Mouse (Mus musculus) limb, embryonic 15.5 days (tissue): Measurements from ENCODE around the gene Sgcg. TPM values are rescaled to one million over a fixed set of nuclear protein-coding genes. Genes with fewer than 3 reads are reported as not detected.
A peak's percentile ranks its signal among the peaks of the same experiment; 100 is the strongest.

Experiments
- ATAC-seq: fragments of 200-750 bp; cut with Nextera tagmentation; 2 replicates; pipeline ENCODE4 v1.8.0; 2017; ENCODE audit warnings: low read depth, moderate TSS enrichment; ENCODE audit not compliant: insufficient number of reproducible peaks, low FRiP score, low TSS enrichment
- H3K27ac ChIP-seq: fragments of 300-500 bp; sonication (generic); 2 replicates; pipeline ENCODE4 v1.5.1; 2015; ENCODE audit warnings: moderate library complexity, mild to moderate bottlenecking, inconsistent platforms
- H3K27me3 ChIP-seq: fragments of 300-500 bp; sonication (generic); 2 replicates; pipeline ENCODE4 v1.6.1; 2015; ENCODE audit warnings: inconsistent platforms
- H3K36me3 ChIP-seq: fragments of 300-500 bp; sonication (generic); 2 replicates; pipeline ENCODE4 v1.6.1; 2015; ENCODE audit warnings: inconsistent platforms
- H3K4me1 ChIP-seq: fragments of 300-500 bp; sonication (generic); 2 replicates; pipeline ENCODE4 v1.6.1; 2015; ENCODE audit warnings: inconsistent platforms
- H3K4me2 ChIP-seq: fragments of 300-500 bp; sonication (generic); 2 replicates; pipeline ENCODE4 v1.6.1; 2015; ENCODE audit warnings: mild to moderate bottlenecking, inconsistent platforms
- H3K4me3 ChIP-seq: fragments of 300-500 bp; sonication (generic); 2 replicates; pipeline ENCODE4 v1.5.1; 2015; ENCODE audit warnings: mild to moderate bottlenecking, inconsistent platforms
- H3K9ac ChIP-seq: fragments of 300-500 bp; sonication (generic); 2 replicates; pipeline ENCODE4 v1.6.1; 2015; ENCODE audit warnings: inconsistent platforms
- H3K9me3 ChIP-seq: fragments of 300-500 bp; sonication (generic); 2 replicates; pipeline ENCODE4 v1.6.1; 2016; ENCODE audit warnings: inconsistent platforms
- WGBS: fragments of 180-500 bp; shearing (Covaris S2); methylation state at CpG from one replicate; pipeline ENCODE4 v1.1.7; 2015; 5-methylcytosine and 5-hydroxymethylcytosine counted together
- polyA plus RNA-seq: library from polyadenylated mRNA; unstranded; fragments of >200 nt; fragmentation: Nextera tagmentation; extraction: Ambion mirVana; gene quantifications from 2 replicates; pipeline ENCODE4 v1.2.1, GENCODE M21; 2015

Gene Sgcg
- 9.3 and 23.0 TPM in 2 replicates for polyA plus RNA-seq

DNA sequence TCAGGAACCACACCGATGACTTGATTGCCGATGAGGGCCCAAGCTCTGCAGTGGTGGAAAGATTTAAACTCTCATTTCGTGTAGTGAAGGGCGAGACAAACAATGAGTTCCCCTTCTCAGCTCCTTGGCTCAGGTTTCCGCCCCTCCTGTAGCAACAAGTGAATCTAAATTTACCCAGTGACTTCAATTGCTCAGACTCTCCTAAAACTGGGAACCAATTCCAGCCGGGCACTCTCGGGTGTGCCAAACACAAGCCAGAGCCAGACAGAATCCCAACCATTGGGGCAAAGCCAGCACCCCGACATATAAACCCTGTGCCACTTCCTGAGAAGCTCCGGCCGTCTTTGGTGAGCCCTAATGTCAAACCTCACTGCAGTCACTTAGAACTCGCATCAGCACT is at the start of gene Sgcg:
Gene Sgcg, minus strand, starts transcription at position 139 of the 400 bp plus-strand sequence.
- Histone ChIP-seq H3K36me3 (no peaks in the 10 kb centered on the region), H3K9me3 (no peaks in the 10 kb centered on the region), H3K9ac (no peak within 1 kb of the TSS), H3K4me1 (no peaks in the 10 kb centered on the region; the same call in 1 of the 2 replicates), H3K27me3 (no peaks in the 10 kb centered on the region), H3K4me3 (no peak within 1 kb of the TSS), H3K4me2 (no peak within 1 kb of the TSS), H3K27ac (no peak within 1 kb of the TSS)
- no peak for ATAC-seq
- 34% methylated on average over 11 of the region's 11 CpGs for WGBS

DNA sequence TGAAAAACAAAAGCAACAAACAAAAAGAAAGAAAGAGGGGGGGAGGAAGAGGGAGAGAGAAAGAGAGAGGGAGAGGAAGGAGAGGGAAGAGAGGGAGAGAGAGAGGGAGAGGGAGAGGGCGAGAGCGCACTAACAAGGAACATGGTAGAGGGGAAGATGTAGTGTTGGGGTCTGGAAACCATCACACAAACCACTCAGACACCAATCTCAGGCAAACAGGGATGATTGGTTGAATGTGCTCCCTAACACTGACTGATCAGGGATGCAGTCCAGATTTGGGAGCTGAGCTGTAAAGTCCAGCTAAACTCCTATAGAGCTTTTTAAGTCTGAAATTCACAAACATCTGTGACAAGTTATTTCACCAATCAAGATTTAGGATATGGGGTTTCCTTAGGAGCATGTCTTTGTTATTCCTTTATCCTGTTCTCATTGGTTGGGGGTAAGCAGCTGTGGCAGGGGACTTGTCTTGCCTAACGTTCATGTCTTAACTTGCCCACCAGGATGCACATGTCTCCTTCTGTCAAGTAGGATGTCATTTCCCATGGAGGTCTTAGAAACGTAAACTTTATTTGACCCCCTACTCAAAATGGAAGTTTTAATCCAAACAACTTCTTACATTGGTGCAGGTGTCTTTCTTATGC is 45.8 kb upstream of the Sgcg start:
- ATAC-seq, result no peak
- no peaks in the 10 kb centered on the region; the same call in 1 of the 2 replicates for H3K4me1 ChIP-seq
- H3K4me3 ChIP-seq, result no peak overlapping the region
- H3K27ac ChIP-seq, result no peak overlapping the region
- no peak overlapping the region for H3K9ac ChIP-seq
- no peaks in the 10 kb centered on the region for H3K27me3 ChIP-seq
- H3K36me3 ChIP-seq, result no peaks in the 10 kb centered on the region
- H3K4me2 ChIP-seq, result no peak overlapping the region
- 58% methylated on average over 4 of the region's 4 CpGs for WGBS
- H3K9me3 ChIP-seq, result no peaks in the 10 kb centered on the region

DNA sequence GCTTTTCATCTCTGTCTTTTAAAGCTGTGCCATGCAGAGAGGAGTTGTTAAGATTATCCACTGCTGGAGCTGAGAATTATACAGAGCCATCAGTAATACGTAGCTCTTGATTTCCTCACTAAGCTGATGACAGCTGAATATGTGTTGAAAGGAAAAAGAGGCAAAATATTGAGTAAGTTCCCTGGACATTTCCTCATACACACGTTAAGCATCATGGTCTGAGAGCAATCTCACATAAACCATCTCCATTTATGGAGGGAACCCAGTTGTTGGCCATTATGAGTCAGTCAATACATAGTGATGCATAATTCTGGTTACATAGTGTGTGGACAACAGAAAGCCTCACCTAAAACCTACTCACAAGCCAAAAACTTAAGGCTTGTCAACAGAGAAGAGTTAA is 44.1 kb upstream of the Sgcg start:
- no peak overlapping the region for H3K4me3 ChIP-seq
- WGBS, result 70% methylated on average over 2 of the region's 2 CpGs
- H3K27me3 ChIP-seq, result no peaks in the 10 kb centered on the region
- no peaks in the 10 kb centered on the region for H3K36me3 ChIP-seq
- no peaks in the 10 kb centered on the region; the same call in 1 of the 2 replicates for H3K4me1 ChIP-seq
- no peak overlapping the region for H3K4me2 ChIP-seq
- no peaks in the 10 kb centered on the region for H3K9me3 ChIP-seq
- no peak overlapping the region for H3K9ac ChIP-seq
- no peak overlapping the region for H3K27ac ChIP-seq
- no peak for ATAC-seq

DNA sequence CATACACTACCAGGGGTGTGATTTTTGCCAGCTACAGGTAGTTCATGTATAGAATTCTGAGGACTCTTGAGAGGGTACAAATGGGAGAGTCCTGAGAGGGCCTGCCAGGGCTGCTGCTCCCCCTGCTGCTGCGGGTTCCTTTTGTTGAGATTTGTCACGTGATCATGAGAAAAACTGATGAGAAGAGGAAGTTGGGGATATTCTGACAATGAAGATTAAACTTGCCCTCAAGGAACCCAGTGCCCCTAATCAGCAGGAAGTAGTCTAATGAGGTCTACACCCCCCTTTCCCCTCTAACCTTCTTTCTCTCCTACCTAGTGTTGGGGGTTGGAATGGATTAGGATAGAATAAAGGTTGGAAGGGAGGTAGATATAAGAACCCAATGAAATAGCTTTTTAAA is 43.0 kb upstream of the Sgcg start:
- no peak for ATAC-seq
- no peaks in the 10 kb centered on the region for H3K36me3 ChIP-seq
- WGBS, result 47% methylated on average over 2 of the region's 2 CpGs
- no peak overlapping the region for H3K4me3 ChIP-seq
- no peaks in the 10 kb centered on the region; the same call in 1 of the 2 replicates for H3K4me1 ChIP-seq
- no peaks in the 10 kb centered on the region for H3K9me3 ChIP-seq
- no peak overlapping the region for H3K9ac ChIP-seq
- H3K4me2 ChIP-seq, result no peak overlapping the region
- no peak overlapping the region for H3K27ac ChIP-seq
- no peaks in the 10 kb centered on the region for H3K27me3 ChIP-seq

DNA sequence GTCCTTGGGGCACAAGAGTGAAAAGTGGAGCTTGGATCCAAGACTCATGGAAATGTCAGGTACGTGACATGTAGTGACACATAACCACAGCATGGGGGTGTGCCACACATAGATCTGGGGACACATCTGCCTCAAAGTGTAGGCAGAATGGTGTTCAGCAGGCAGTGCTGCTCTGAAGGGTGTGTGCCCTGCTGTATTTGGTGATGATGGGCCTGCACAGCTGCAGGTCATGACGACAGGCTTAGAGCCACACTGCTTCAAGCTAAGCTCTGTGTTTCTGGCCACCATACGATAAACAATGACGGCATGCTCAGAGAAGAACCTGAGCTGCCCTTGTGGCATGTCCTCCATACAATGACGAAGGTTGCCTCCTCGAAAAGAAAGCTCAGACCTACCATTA is 41.5 kb upstream of the Sgcg start:
- Histone ChIP-seq H3K4me3 (no peak overlapping the region), H3K9ac (no peak overlapping the region), H3K4me1 (no peaks in the 10 kb centered on the region; the same call in 1 of the 2 replicates), H3K27me3 (no peaks in the 10 kb centered on the region), H3K27ac (no peak overlapping the region), H3K36me3 (no peaks in the 10 kb centered on the region), H3K4me2 (no peak overlapping the region), H3K9me3 (no peaks in the 10 kb centered on the region)
- WGBS, result 82% methylated on average over 6 of the region's 6 CpGs
- no peak for ATAC-seq

DNA sequence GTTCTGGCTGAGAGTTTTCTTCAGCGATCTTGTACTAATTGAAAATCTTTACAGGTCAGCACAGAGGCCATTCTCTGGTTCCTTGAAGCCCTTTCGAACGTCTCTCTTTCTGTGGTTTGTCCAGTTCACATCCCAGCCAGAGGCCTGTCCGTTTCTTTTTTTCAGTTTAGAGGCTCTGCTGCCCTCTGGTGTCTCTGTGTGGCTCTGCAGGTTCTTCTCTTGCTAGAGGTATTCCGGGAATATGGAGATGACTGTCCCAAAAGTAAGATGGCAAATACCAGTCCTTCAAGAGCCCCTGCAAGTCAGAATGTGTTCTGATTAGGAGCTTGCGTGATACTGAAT is 36.4 kb upstream of the Sgcg start:
- H3K27me3 ChIP-seq, result no peaks in the 10 kb centered on the region
- ATAC-seq, result no peak
- H3K36me3 ChIP-seq, result no peaks in the 10 kb centered on the region
- 0 out of 2 replicates have a peak, but pooled peaks cover 4% of the 10 kb centered on the region for H3K4me1 ChIP-seq
- 19% methylated on average over 6 of the region's 6 CpGs for WGBS
- no peak overlapping the region for H3K27ac ChIP-seq
- no peak overlapping the region for H3K4me2 ChIP-seq
- H3K4me3 ChIP-seq, result peak overlapping the region; percentile 15
- H3K9me3 ChIP-seq, result no peaks in the 10 kb centered on the region
- no peak overlapping the region for H3K9ac ChIP-seq

DNA sequence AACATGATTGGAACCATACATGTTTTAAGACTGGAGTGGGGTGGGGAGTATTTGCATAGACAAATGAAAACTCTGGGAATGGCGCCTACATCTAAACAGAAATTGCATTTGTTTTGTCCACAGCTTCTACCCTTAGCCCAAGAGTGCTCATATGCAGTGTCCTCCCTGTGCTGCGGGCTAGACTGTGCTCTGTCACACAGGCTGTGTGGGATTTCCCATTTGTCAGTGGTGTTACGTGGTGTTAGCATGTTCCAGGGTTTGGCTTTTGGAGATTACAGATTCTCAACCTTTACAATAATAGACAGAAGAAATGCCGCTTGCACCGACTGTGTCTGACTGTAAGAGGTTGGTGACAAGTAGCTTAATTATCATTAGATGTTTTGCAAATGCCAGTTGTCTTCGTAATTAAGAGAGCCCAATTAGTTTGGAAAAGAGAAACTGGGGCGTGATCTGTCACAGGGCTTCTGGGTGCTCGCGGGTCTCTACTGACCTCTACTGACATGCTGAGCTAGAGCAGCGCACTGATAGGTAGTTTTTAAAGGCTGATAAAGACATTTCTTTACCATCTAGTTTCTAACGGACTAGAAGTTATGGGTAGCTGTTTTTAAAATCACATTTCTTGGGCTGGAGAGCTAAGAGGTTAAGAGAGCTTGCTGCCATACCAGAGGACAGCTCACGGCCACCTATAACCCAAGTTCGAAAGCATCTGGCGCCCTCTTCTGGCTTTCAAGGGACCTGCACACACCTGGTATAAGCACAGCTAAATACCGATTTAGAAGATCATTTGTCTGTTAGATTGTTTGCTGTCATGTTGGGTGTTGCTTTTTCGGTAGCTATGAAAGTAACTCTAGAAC is 35.8 kb upstream of the Sgcg start:
- Histone ChIP-seq H3K4me3 (peak overlapping the region; percentile 15), H3K27ac (no peak overlapping the region), H3K9me3 (no peaks in the 10 kb centered on the region), H3K4me1 (0 out of 2 replicates have a peak, but pooled peaks cover 4% of the 10 kb centered on the region), H3K4me2 (no peak overlapping the region), H3K9ac (no peak overlapping the region), H3K36me3 (no peaks in the 10 kb centered on the region), H3K27me3 (no peaks in the 10 kb centered on the region)
- ATAC-seq, result no peak
- WGBS, result 48% methylated on average over 16 of the region's 16 CpGs

DNA sequence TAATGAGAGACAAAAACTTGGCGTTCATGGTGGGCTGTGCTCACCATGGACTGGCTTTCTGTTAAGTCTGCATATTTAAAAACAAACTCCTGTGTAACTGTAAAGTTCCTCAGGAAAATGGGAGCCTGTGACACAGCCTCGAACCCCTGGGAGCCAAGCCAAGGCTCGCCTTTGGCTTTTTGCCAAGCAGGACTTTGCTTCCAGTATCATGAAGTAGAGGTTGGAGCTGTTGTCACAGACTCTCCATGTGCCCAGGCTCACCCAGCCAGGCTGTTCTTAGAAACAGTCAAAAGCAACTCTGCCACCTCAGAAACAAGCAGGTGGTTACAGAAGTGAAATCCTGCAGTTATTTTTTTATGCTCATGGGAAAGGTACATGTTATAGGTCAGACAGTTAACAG is 32.4 kb upstream of the Sgcg start:
- Histone ChIP-seq H3K4me3 (no peak overlapping the region), H3K36me3 (no peaks in the 10 kb centered on the region), H3K27me3 (no peaks in the 10 kb centered on the region), H3K4me2 (no peak overlapping the region), H3K27ac (no peak overlapping the region), H3K9ac (no peak overlapping the region), H3K4me1 (0 out of 2 replicates have a peak, but pooled peaks cover 4% of the 10 kb centered on the region), H3K9me3 (no peaks in the 10 kb centered on the region)
- no peak for ATAC-seq
- 34% methylated on average over 3 of the region's 3 CpGs for WGBS

DNA sequence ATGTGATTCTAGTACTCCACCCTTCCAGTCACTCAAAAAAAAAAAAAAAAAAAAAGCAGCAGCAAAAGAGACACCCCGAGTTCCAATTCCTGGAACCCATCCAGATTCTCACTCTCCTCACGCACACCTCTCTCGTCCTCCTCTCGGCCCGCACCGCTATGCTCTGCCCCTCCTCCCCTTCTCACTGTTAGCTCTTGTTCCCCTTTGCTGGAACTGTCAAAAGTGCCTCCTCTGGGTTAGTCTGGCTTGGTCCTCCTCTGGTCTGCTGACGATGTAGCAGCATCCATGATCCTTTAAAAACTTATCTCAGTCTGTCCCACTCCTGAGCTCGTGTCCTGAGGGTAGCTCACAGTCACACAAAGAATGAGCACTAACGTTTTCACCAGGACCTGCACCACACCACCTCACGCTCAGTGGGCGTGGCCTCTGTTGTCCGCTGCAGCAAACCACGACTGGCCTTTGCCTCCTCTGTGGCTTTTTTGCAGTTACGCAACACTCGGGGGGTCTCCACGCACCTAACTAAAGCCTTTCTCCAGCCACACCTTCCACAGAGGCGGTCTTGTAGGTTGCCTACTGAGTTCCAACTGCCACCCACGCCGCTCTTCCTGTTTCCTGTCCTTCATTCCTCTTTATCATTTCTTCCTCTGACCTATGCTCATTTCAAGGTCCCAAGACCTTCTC is 30.5 kb upstream of the Sgcg start:
- H3K36me3 ChIP-seq, result no peaks in the 10 kb centered on the region
- no peak for ATAC-seq
- H3K9ac ChIP-seq, result no peak overlapping the region
- H3K27me3 ChIP-seq, result no peaks in the 10 kb centered on the region
- no peaks in the 10 kb centered on the region for H3K9me3 ChIP-seq
- no peak overlapping the region for H3K4me3 ChIP-seq
- H3K4me2 ChIP-seq, result no peak overlapping the region
- WGBS, result 57% methylated on average over 19 of the region's 19 CpGs
- 0 out of 2 replicates have a peak, but pooled peaks cover 4% of the 10 kb centered on the region for H3K4me1 ChIP-seq
- no peak overlapping the region for H3K27ac ChIP-seq

DNA sequence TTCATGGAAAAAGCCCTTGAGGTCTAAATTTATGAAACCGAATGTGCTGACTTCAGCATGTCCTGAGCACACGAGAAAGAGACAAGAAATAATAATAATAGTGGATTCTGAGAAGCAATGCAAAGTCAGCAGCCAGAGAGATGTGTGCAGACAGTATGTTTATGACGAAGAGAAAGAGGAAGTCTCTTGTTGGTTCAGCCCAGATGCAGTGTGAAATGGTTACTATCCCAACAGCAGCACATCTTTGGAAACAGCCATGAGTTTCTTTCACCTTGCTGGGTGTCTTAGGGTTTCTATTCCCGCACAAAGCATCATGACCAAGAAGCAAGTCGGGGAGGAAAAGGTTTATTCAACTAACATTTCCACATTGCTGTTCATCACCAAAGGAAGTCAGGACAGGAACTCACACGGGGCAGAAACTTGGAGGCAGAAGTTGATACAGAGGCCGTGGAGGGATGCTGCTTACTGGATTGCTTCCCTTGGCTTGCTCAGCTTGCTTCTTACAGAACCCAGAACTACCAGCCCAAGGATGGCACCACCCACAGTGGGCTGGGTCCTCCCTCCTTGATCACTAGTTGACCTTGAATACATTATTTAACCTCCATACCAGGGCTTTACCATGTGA is 20.5 kb upstream of the Sgcg start:
- no peak overlapping the region for H3K27ac ChIP-seq
- H3K9me3 ChIP-seq, result no peaks in the 10 kb centered on the region
- no peaks in the 10 kb centered on the region for H3K36me3 ChIP-seq
- H3K4me1 ChIP-seq, result peaks cover 9% of the 10 kb centered on the region
- WGBS, result 81% methylated on average over 7 of the region's 7 CpGs
- ATAC-seq, result no peak
- no peak overlapping the region for H3K4me2 ChIP-seq
- no peak overlapping the region for H3K9ac ChIP-seq
- peaks cover 25% of the 10 kb centered on the region for H3K27me3 ChIP-seq
- H3K4me3 ChIP-seq, result no peak overlapping the region

DNA sequence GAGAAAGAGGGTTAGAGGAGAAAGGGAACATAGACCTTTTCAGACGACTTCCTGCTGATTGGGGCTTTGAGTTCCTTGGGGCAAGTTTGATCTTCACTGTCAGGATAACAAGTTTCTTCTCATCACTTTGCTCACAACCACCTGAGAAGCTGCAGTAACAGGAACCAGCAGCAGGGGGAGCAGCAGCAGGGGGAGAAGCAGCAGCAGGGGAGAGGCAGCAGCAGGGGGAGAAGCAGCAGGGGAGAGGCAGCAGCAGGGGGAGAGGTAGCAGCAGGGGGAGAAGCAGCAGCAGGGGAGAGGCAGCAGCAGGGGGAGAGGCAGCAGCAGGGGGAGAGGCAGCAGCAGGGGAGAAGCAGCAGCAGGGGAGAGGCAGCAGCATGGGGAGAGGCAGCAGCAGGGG is 19.0 kb upstream of the Sgcg start:
- Histone ChIP-seq H3K4me3 (no peak overlapping the region), H3K9me3 (no peaks in the 10 kb centered on the region), H3K27ac (no peak overlapping the region), H3K27me3 (peaks cover 28% of the 10 kb centered on the region), H3K4me1 (peaks cover 9% of the 10 kb centered on the region), H3K4me2 (no peak overlapping the region), H3K36me3 (no peaks in the 10 kb centered on the region), H3K9ac (no peak overlapping the region)
- ATAC-seq, result no peak
- WGBS, result 39% methylated on average over 1 of the region's 1 CpGs
